Mouse (Mus musculus): ENCODE results near the gene Mfsd12. TPM values are rescaled to one million over a fixed set of nuclear protein-coding genes. Genes with fewer than 3 reads are reported as not detected.

The Mfsd12 gene
- total and polyA plus RNA-seq, 2 experiments from 2014 or later, result 10.3 to 30.5 TPM

- Histone ChIP-seq H3K4me1 (ENCODE audit: control insufficient read depth, insufficient read depth) (peaks cover 9% of the 10 kb centered on the region), H3K36me3 (replicated peaks; ENCODE audit: control insufficient read depth, insufficient read depth, low read length) (peaks cover 24% of the 10 kb centered on the region), H3K4me2 (ENCODE audit: low read depth, low read length) (no peak overlapping the region), H3K27me3 (ENCODE audit: control insufficient read depth, insufficient read depth, low read length) (peaks cover 19% of the 10 kb centered on the region), H3K4me3 (ENCODE audit: low read depth, low read length) (no peak overlapping the region), H3K9me3 (replicated peaks; ENCODE audit: control insufficient read depth, low read length) (no peaks in the 10 kb centered on the region), H3K27ac (ENCODE audit: low read depth) (no peak overlapping the region), H3K9ac (replicated peaks; ENCODE audit: low read depth, low read length) (no peak overlapping the region)
- 81% methylated on average over 4 of the region's 4 CpGs for WGBS
- TF ChIP-seq EP300 (IDR thresholded peaks at IDR 0.05; ENCODE audit: low read depth) (no peak), CTCF (IDR thresholded peaks at IDR 0.05; ENCODE audit: low read depth) (no peak)
- no peak for DNase-seq (ENCODE audit: low spot score)
- no peak for ATAC-seq (ENCODE audit: insufficient read depth, low read depth)
These were observed 12.1 kb upstream of the Mfsd12 start for GRCm38 (mm10) chr10:81345162-81345534.

GRCm38 (mm10) chr10:81346453-81347067 lies 10.7 kb upstream of the Mfsd12 start:
- TF ChIP-seq EP300 (IDR thresholded peaks at IDR 0.05; ENCODE audit: low read depth), result no peak
- TF ChIP-seq CTCF (IDR thresholded peaks at IDR 0.05; ENCODE audit: low read depth), result peak; percentile 11; the same call in 1 of the 2 replicates
- Histone ChIP-seq H3K9ac (replicated peaks; ENCODE audit: low read depth, low read length) (no peak overlapping the region), H3K27ac (ENCODE audit: low read depth) (no peak overlapping the region), H3K4me2 (ENCODE audit: low read depth, low read length) (no peak overlapping the region), H3K27me3 (ENCODE audit: control insufficient read depth, insufficient read depth, low read length) (peaks cover 19% of the 10 kb centered on the region), H3K4me1 (ENCODE audit: control insufficient read depth, insufficient read depth) (peaks cover 13% of the 10 kb centered on the region), H3K4me3 (ENCODE audit: low read depth, low read length) (no peak overlapping the region), H3K9me3 (replicated peaks; ENCODE audit: control insufficient read depth, low read length) (no peaks in the 10 kb centered on the region), H3K36me3 (replicated peaks; ENCODE audit: control insufficient read depth, insufficient read depth, low read length) (peaks cover 24% of the 10 kb centered on the region)
- ATAC-seq (ENCODE audit: insufficient read depth, low read depth) (no peak), DNase-seq (ENCODE audit: low spot score) (no peak)
- 34% methylated on average over 54 of the region's 55 CpGs for WGBS

- Histone ChIP-seq H3K27ac (ENCODE audit: low read depth) (0 out of 2 replicates have a peak overlapping the region, but pooled peaks have one; percentile 87), H3K4me1 (ENCODE audit: control insufficient read depth, insufficient read depth) (peaks cover 13% of the 10 kb centered on the region), H3K9ac (replicated peaks; ENCODE audit: low read depth, low read length) (peak overlapping the region; percentile 77), H3K27me3 (ENCODE audit: control insufficient read depth, insufficient read depth, low read length) (no peaks in the 10 kb centered on the region), H3K4me3 (ENCODE audit: low read depth, low read length) (peak overlapping the region; percentile 86), H3K9me3 (replicated peaks; ENCODE audit: control insufficient read depth, low read length) (no peaks in the 10 kb centered on the region), H3K36me3 (replicated peaks; ENCODE audit: control insufficient read depth, insufficient read depth, low read length) (peaks cover 24% of the 10 kb centered on the region), H3K4me2 (ENCODE audit: low read depth, low read length) (peak overlapping the region; percentile 94)
- no peak for ATAC-seq (ENCODE audit: insufficient read depth, low read depth)
- no peak for TF ChIP-seq EP300 (IDR thresholded peaks at IDR 0.05; ENCODE audit: low read depth)
- TF ChIP-seq CTCF (IDR thresholded peaks at IDR 0.05; ENCODE audit: low read depth), result no peak
- 12% methylated on average over 12 of the region's 12 CpGs for WGBS
- no peak for DNase-seq (ENCODE audit: low spot score)
These were observed 8.1 kb upstream of the Mfsd12 start for GRCm38 (mm10) chr10:81349146-81349545.

GRCm38 (mm10) chr10:81349961-81350350 lies 7.3 kb upstream of the Mfsd12 start:
- Histone ChIP-seq H3K27me3 (ENCODE audit: control insufficient read depth, insufficient read depth, low read length) (no peaks in the 10 kb centered on the region), H3K9me3 (replicated peaks; ENCODE audit: control insufficient read depth, low read length) (no peaks in the 10 kb centered on the region), H3K36me3 (replicated peaks; ENCODE audit: control insufficient read depth, insufficient read depth, low read length) (peaks cover 24% of the 10 kb centered on the region), H3K4me1 (ENCODE audit: control insufficient read depth, insufficient read depth) (peaks cover 13% of the 10 kb centered on the region), H3K4me3 (ENCODE audit: low read depth, low read length) (peak overlapping the region; percentile 86), H3K9ac (replicated peaks; ENCODE audit: low read depth, low read length) (peak overlapping the region; percentile 77), H3K4me2 (ENCODE audit: low read depth, low read length) (peak overlapping the region; percentile 94), H3K27ac (ENCODE audit: low read depth) (peak overlapping the region; percentile 87)
- DNase-seq (ENCODE audit: low spot score) (no peak), ATAC-seq (ENCODE audit: insufficient read depth, low read depth) (no peak)
- 1% methylated on average over 28 of the region's 29 CpGs for WGBS
- TF ChIP-seq CTCF (IDR thresholded peaks at IDR 0.05; ENCODE audit: low read depth), result no peak
- no peak for TF ChIP-seq EP300 (IDR thresholded peaks at IDR 0.05; ENCODE audit: low read depth)

- ATAC-seq (ENCODE audit: insufficient read depth, low read depth) (peak; percentile 95), DNase-seq (ENCODE audit: low spot score) (peak; percentile 98)
- Histone ChIP-seq H3K27ac (ENCODE audit: low read depth) (peak within 1 kb of the TSS; percentile 87), H3K4me2 (ENCODE audit: low read depth, low read length) (peak within 1 kb of the TSS; percentile 94), H3K4me1 (ENCODE audit: control insufficient read depth, insufficient read depth) (peaks cover 13% of the 10 kb centered on the region), H3K9me3 (replicated peaks; ENCODE audit: control insufficient read depth, low read length) (no peaks in the 10 kb centered on the region), H3K27me3 (ENCODE audit: control insufficient read depth, insufficient read depth, low read length) (no peaks in the 10 kb centered on the region), H3K9ac (replicated peaks; ENCODE audit: low read depth, low read length) (peak within 1 kb of the TSS; percentile 77), H3K36me3 (replicated peaks; ENCODE audit: control insufficient read depth, insufficient read depth, low read length) (peaks cover 24% of the 10 kb centered on the region), H3K4me3 (ENCODE audit: low read depth, low read length) (peak within 1 kb of the TSS; percentile 86)
- WGBS, result under 1% methylated on average over 54 of the region's 54 CpGs
- TF ChIP-seq EP300 (IDR thresholded peaks at IDR 0.05; ENCODE audit: low read depth), result no peak
- peak; percentile 77 for TF ChIP-seq CTCF (IDR thresholded peaks at IDR 0.05; ENCODE audit: low read depth)
These were observed 6.8 kb upstream of the Mfsd12 start, which contains the start of gene Hmg20b for GRCm38 (mm10) chr10:81350351-81351063. TSS of gene Hmg20b (minus strand) at chr10:81350480.

All from heart, postnatal 0 days (tissue).